Mouse (Mus musculus) intestine, embryonic 16.5 days (tissue): ENCODE data around the gene Ncoa3. TPM values are rescaled to one million over a fixed set of nuclear protein-coding genes. Genes with fewer than 3 reads are reported as not detected.

Source experiments
- ATAC-seq: fragments of 200-750 bp; cut with Nextera tagmentation; 2 replicates; pipeline ENCODE4 v1.8.0; 2017; ENCODE audit warnings: moderate TSS enrichment, moderate library complexity
- H3K27ac ChIP-seq: fragments of 300-500 bp; sonication (generic); 2 replicates; pipeline ENCODE4 v1.5.1; 2014; ENCODE audit warnings: mild to moderate bottlenecking, low read length
- H3K27me3 ChIP-seq: fragments of 300-500 bp; sonication (generic); replicated peaks from 2 replicates; pipeline ENCODE4 v1.6.1; 2014; ENCODE audit warnings: low read length, control low read depth, mixed read lengths; ENCODE audit not compliant: control insufficient read depth, insufficient read depth
- H3K36me3 ChIP-seq: fragments of 300-500 bp; sonication (generic); 2 replicates; pipeline ENCODE4 v1.6.1; 2014; ENCODE audit warnings: low read length, control low read depth; ENCODE audit not compliant: control insufficient read depth, insufficient read depth
- H3K4me1 ChIP-seq: fragments of 300-500 bp; sonication (generic); 2 replicates; pipeline ENCODE4 v1.6.1; 2014; ENCODE audit warnings: low read length, control low read depth, mixed read lengths; ENCODE audit not compliant: control insufficient read depth, insufficient read depth
- H3K4me2 ChIP-seq: fragments of 300-500 bp; sonication (generic); 2 replicates; pipeline ENCODE4 v1.6.1; 2014; ENCODE audit warnings: low read depth, low read length, control low read depth
- H3K4me3 ChIP-seq: fragments of 300-500 bp; sonication (generic); 2 replicates; pipeline ENCODE4 v1.5.1; 2014; ENCODE audit warnings: mild to moderate bottlenecking, low read length
- H3K9ac ChIP-seq: fragments of 300-500 bp; sonication (generic); 2 replicates; pipeline ENCODE4 v1.6.1; 2014; ENCODE audit warnings: low read depth, low read length
- H3K9me3 ChIP-seq: fragments of 300-500 bp; sonication (generic); 2 replicates; pipeline ENCODE4 v1.6.1; 2016; ENCODE audit warnings: low read length, control low read depth; ENCODE audit not compliant: control insufficient read depth
- WGBS: fragments of 180-500 bp; shearing (Covaris S2); extraction: QIAGEN DNeasy Blood & Tissue Kit; methylation state at CpG from one replicate; pipeline ENCODE4 v1.1.7; 2014; 5-methylcytosine and 5-hydroxymethylcytosine counted together
- polyA plus RNA-seq: library from polyadenylated mRNA; unstranded; fragments of >200 nt; fragmentation: Nextera tagmentation; extraction: Ambion mirVana; gene quantifications from 2 replicates; pipeline ENCODE4 v1.2.1, GENCODE M21; 2015

Gene Ncoa3
- polyA plus RNA-seq, 1 experiment from 2014 or later = 8.7 TPM

- Histone ChIP-seq H3K9me3 (no peaks in the 10 kb centered on the region), H3K27ac (peak overlapping the region; percentile 38; the same call in 1 of the 2 replicates), H3K4me1 (peaks cover 11% of the 10 kb centered on the region), H3K36me3 (no peaks in the 10 kb centered on the region), H3K27me3 (no peaks in the 10 kb centered on the region), H3K9ac (no peak overlapping the region), H3K4me3 (no peak overlapping the region), H3K4me2 (0 out of 2 replicates have a peak overlapping the region, but pooled peaks have one; percentile 5)
- peak; percentile 58 for ATAC-seq
- 53% methylated on average over 16 of the region's 16 CpGs for WGBS
These were observed 9.7 kb upstream of the Ncoa3 start for GRCm38 (mm10) chr2:165982512-165983389.

GRCm38 (mm10) chr2:165984318-165984717, 8.1 kb upstream of the Ncoa3 start:
- H3K9me3 ChIP-seq = no peaks in the 10 kb centered on the region
- H3K4me3 ChIP-seq = no peak overlapping the region
- no peaks in the 10 kb centered on the region for H3K27me3 ChIP-seq
- no peak overlapping the region for H3K27ac ChIP-seq
- H3K4me2 ChIP-seq = no peak overlapping the region
- H3K36me3 ChIP-seq = no peaks in the 10 kb centered on the region
- H3K4me1 ChIP-seq = peaks cover 14% of the 10 kb centered on the region
- ATAC-seq = no peak
- 92% methylated on average over 1 of the region's 1 CpGs for WGBS
- no peak overlapping the region for H3K9ac ChIP-seq

GRCm38 (mm10) chr2:165984891-165985290, 7.5 kb upstream of the Ncoa3 start:
- 88% methylated on average over 6 of the region's 6 CpGs for WGBS
- Histone ChIP-seq H3K4me3 (no peak overlapping the region), H3K36me3 (no peaks in the 10 kb centered on the region), H3K9ac (no peak overlapping the region), H3K27me3 (no peaks in the 10 kb centered on the region), H3K4me1 (peaks cover 14% of the 10 kb centered on the region), H3K9me3 (no peaks in the 10 kb centered on the region), H3K4me2 (no peak overlapping the region), H3K27ac (no peak overlapping the region)
- ATAC-seq = no peak

- no peak for ATAC-seq
- Histone ChIP-seq H3K9ac (no peak overlapping the region), H3K27ac (no peak overlapping the region), H3K27me3 (no peaks in the 10 kb centered on the region), H3K4me2 (no peak overlapping the region), H3K9me3 (no peaks in the 10 kb centered on the region), H3K36me3 (no peaks in the 10 kb centered on the region), H3K4me1 (peaks cover 14% of the 10 kb centered on the region), H3K4me3 (no peak overlapping the region)
- 86% methylated on average over 11 of the region's 11 CpGs for whole genome bisulfite sequencing
These were observed 6.9 kb upstream of the Ncoa3 start for GRCm38 (mm10) chr2:165985581-165985980.

GRCm38 (mm10) chr2:165986921-165987453, 5.4 kb upstream of the Ncoa3 start:
- WGBS = under 1% methylated on average over 23 of the region's 23 CpGs
- H3K27me3 ChIP-seq = no peaks in the 10 kb centered on the region
- peak; percentile 60 for ATAC-seq

GRCm38 (mm10) chr2:165993173-165993900, 901 bp downstream of the Ncoa3 start:
- H3K36me3 ChIP-seq = no peaks in the 10 kb centered on the region
- WGBS = 4% methylated on average over 34 of the region's 35 CpGs

More at GRCm38 (mm10) chr2:165986921-165987453, 5.4 kb upstream of the Ncoa3 start:
- no peaks in the 10 kb centered on the region for H3K36me3 ChIP-seq
- peak overlapping the region; percentile 76 for H3K9ac ChIP-seq
- H3K4me2 ChIP-seq = peak overlapping the region; percentile 77
- H3K27ac ChIP-seq = peak overlapping the region; percentile 84
- no peaks in the 10 kb centered on the region for H3K9me3 ChIP-seq
- peak overlapping the region; percentile 51 for H3K4me3 ChIP-seq
- H3K4me1 ChIP-seq = peaks cover 14% of the 10 kb centered on the region

GRCm38 (mm10) chr2:165994341-165994740, 1.9 kb downstream of the Ncoa3 start:
- Histone ChIP-seq H3K9ac (no peak overlapping the region), H3K36me3 (no peaks in the 10 kb centered on the region), H3K9me3 (no peaks in the 10 kb centered on the region), H3K27ac (no peak overlapping the region), H3K4me1 (peaks cover 11% of the 10 kb centered on the region), H3K4me2 (no peak overlapping the region), H3K27me3 (no peaks in the 10 kb centered on the region), H3K4me3 (no peak overlapping the region)
- ATAC-seq = no peak
- 89% methylated on average over 4 of the region's 4 CpGs for WGBS

More at GRCm38 (mm10) chr2:165993173-165993900, 901 bp downstream of the Ncoa3 start:
- Histone ChIP-seq H3K4me1 (0 out of 2 replicates have a peak, but pooled peaks cover 8% of the 10 kb centered on the region), H3K4me3 (peak overlapping the region; percentile 93), H3K9ac (peak overlapping the region; percentile 96), H3K4me2 (peak overlapping the region; percentile 89), H3K27me3 (no peaks in the 10 kb centered on the region), H3K27ac (peak overlapping the region; percentile 83), H3K9me3 (no peaks in the 10 kb centered on the region)
- ATAC-seq = peak; percentile 21

- Histone ChIP-seq H3K9ac (no peak overlapping the region), H3K36me3 (no peaks in the 10 kb centered on the region), H3K9me3 (no peaks in the 10 kb centered on the region), H3K4me1 (peaks cover 21% of the 10 kb centered on the region), H3K4me2 (no peak overlapping the region), H3K4me3 (no peak overlapping the region), H3K27me3 (no peaks in the 10 kb centered on the region), H3K27ac (no peak overlapping the region)
- no peak for ATAC-seq
- 89% methylated on average over 8 of the region's 8 CpGs for WGBS
These were observed 3.3 kb downstream of the Ncoa3 start for GRCm38 (mm10) chr2:165995711-165996110.

- 84% methylated on average over 4 of the region's 4 CpGs for WGBS
- Histone ChIP-seq H3K9ac (no peak overlapping the region), H3K36me3 (no peaks in the 10 kb centered on the region), H3K4me2 (no peak overlapping the region), H3K9me3 (no peaks in the 10 kb centered on the region), H3K4me1 (peaks cover 21% of the 10 kb centered on the region), H3K27me3 (no peaks in the 10 kb centered on the region), H3K27ac (no peak overlapping the region), H3K4me3 (no peak overlapping the region)
- ATAC-seq = no peak
These were observed 3.7 kb downstream of the Ncoa3 start for GRCm38 (mm10) chr2:165996130-165996529.
